Mouse (Mus musculus) kidney, adult 2 months (tissue): ENCODE results near the gene Notch4. TPM values are rescaled to one million over a fixed set of nuclear protein-coding genes. Genes with fewer than 3 reads are reported as not detected.
A peak's percentile ranks its signal among the peaks of the same experiment; 100 is the strongest.

Experiments used
- DNase-seq: peaks from one replicate; pipeline ENCODE4 v3.0.0; 2021
- H3K27ac ChIP-seq: fragments of 200-500 bp; 2 replicates; pipeline ENCODE4 v1.5.1; 2012; ENCODE audit warnings: low read depth, low read length, control low read depth, inconsistent platforms; ENCODE audit not compliant: insufficient read depth
- H3K27me3 ChIP-seq: fragments of 200-500 bp; replicated peaks from 2 replicates; pipeline ENCODE4 v1.6.1; 2012; ENCODE audit warnings: mild to moderate bottlenecking, moderate library complexity, low read length, inconsistent platforms; ENCODE audit not compliant: control insufficient read depth, insufficient read depth
- H3K36me3 ChIP-seq: fragments of 200-500 bp; 2 replicates; pipeline ENCODE4 v1.6.1; 2012; ENCODE audit warnings: mild to moderate bottlenecking, moderate library complexity, low read length, inconsistent platforms; ENCODE audit not compliant: control insufficient read depth, insufficient read depth
- H3K4me1 ChIP-seq: fragments of 200-500 bp; 2 replicates; pipeline ENCODE4 v1.6.1; 2011; ENCODE audit warnings: low read length; ENCODE audit not compliant: control insufficient read depth, insufficient read depth
- H3K4me3 ChIP-seq: fragments of 200-500 bp; 2 replicates; pipeline ENCODE4 v1.5.1; 2011; ENCODE audit warnings: mild to moderate bottlenecking, low read depth, low read length, control low read depth; ENCODE audit not compliant: insufficient read depth
- CTCF ChIP-seq: fragments of 200-500 bp; conservative IDR thresholded peaks from 2 replicates; pipeline ENCODE4 v1.5.1; 2011; ENCODE audit warnings: low read depth, mild to moderate bottlenecking, control low read depth, low read length, moderate library complexity, mixed read lengths; ENCODE audit not compliant: insufficient read depth, insufficient read length
- POLR2A ChIP-seq: fragments of 200-500 bp; IDR thresholded peaks from one replicate; pipeline ENCODE4 v1.6.1; 2011; ENCODE audit warnings: low read depth, low read length, control low read depth
- WGBS: fragments of 180-500 bp; shearing (Covaris S2); methylation state at CpG from one replicate; pipeline ENCODE4 v1.1.7; 2018; 5-methylcytosine and 5-hydroxymethylcytosine counted together
- polyA plus RNA-seq: library from polyadenylated mRNA; depleted of rRNA; stranded (reverse); fragments of >200 nt; gene quantifications from 2 replicates; pipeline ENCODE4 v1.2.3, GENCODE M21; 2012

The Notch4 gene
- polyA plus RNA-seq, 1 experiment = 14.4 TPM

DNA sequence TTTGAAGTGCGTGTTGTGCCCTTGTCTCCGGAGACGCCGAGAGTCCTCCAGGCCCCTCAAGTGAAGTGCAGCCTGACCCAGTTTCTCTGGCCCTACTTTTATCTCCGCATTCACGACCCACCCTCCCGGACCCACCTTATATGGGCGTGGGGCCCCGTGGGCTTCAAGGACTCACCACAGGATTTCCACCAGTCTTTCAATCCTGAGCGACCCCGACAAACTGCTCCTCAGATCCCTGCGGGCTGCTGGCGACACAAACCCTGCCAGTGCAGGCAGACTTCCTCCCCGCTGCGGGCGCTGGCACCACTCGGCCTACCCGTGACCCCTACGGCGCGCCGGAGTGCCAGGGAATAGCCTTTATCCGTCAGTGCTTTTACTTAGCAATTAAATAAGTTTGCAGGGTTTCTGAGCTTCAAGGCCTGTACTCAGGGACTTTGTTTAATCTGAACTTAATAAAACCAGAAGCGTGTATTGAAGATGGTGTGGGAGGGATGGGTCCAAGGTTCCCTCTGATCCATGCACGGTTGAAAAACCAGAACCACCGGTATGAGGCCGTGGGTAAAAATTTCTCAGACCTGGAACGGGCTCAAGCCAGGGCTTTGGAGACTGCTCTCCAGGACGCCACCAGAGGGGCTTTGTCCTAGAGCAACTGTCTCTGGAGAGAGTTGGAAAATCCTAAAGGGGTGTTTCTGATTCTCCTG lies 64.0 kb downstream of the Notch4 start, which contains the start of gene Ppt2:
Ppt2 (minus strand) TSS at position 568 of the 701 bp plus-strand sequence.
- peak within 1 kb of the TSS; percentile 81 for H3K4me3 ChIP-seq
- 2% methylated on average over 29 of the region's 29 CpGs for WGBS
- H3K27me3 ChIP-seq = no peaks in the 10 kb centered on the region
- peak within 1 kb of the TSS; percentile 99 for H3K27ac ChIP-seq
- TF ChIP-seq CTCF (no peak), POLR2A (no peak)
- H3K4me1 ChIP-seq = peaks cover 15% of the 10 kb centered on the region
- peak; percentile 88 for DNase-seq
- peaks cover 2% of the 10 kb centered on the region; the same call in 1 of the 2 replicates for H3K36me3 ChIP-seq

DNA sequence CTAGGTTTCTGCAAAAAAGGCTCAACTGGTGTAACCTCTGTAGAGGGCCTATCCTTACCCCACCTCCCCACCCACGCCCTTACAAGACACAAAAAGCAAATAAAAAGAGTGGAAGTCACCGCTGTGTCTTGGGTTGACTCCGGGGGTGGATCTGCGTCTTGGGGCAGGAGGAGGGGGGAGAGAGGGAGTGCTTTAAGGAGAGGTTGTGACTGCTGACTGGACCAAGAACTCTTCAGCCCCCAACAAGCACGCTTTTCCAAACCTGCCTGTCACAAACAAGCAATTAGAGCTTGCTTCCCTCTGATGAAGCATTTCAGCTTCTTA lies 64.5 kb downstream of the Notch4 start:
- Histone ChIP-seq H3K4me3 (peak overlapping the region; percentile 81; the same call in 1 of the 2 replicates), H3K4me1 (peaks cover 15% of the 10 kb centered on the region), H3K27ac (peak overlapping the region; percentile 99), H3K27me3 (no peaks in the 10 kb centered on the region), H3K36me3 (peaks cover 2% of the 10 kb centered on the region; the same call in 1 of the 2 replicates)
- 32% methylated on average over 5 of the region's 5 CpGs for WGBS
- TF ChIP-seq CTCF (no peak), POLR2A (no peak)
- DNase-seq = no peak

DNA sequence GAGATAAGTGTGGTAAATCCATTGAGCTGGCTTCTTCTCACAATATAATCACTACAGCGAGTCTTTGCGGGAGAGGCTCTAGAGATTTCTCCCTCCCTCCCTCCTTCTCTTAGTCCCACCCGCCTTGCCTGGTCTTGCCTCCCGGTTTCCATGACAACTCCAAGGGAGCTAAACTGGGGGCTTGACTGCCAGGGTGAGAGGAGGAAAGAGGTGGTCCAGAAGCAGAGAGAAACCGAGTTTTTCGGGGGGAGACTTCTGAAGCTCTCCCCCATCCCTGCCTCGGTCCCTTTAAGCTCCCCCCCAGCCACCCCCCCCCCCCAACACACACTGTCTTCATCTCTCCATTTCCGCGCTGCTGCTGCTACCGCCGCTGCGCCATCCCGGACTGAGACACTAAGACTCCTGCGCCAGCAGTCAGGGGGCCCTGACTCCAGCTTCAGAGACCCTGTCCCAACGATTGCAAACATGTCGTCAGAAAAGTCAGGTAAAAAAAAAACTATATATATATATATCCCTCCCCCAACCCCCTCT lies 65.2 kb downstream of the Notch4 start, which contains the start of gene Prrt1:
Prrt1 (plus strand) TSS at position 313 of the 531 bp plus-strand sequence.
- Histone ChIP-seq H3K27ac (peak within 1 kb of the TSS; percentile 99), H3K4me1 (peaks cover 15% of the 10 kb centered on the region), H3K36me3 (peaks cover 2% of the 10 kb centered on the region; the same call in 1 of the 2 replicates), H3K27me3 (no peaks in the 10 kb centered on the region), H3K4me3 (peak within 1 kb of the TSS; percentile 81)
- no peak for DNase-seq
- TF ChIP-seq POLR2A (no peak), CTCF (no peak)
- WGBS = 25% methylated on average over 16 of the region's 16 CpGs

- Histone ChIP-seq H3K4me3 (peak overlapping the region; percentile 26), H3K27ac (no peak overlapping the region), H3K27me3 (no peaks in the 10 kb centered on the region), H3K36me3 (peaks cover 2% of the 10 kb centered on the region; the same call in 1 of the 2 replicates), H3K4me1 (peaks cover 15% of the 10 kb centered on the region)
- WGBS = 68% methylated on average over 12 of the region's 12 CpGs
- TF ChIP-seq CTCF (no peak), POLR2A (no peak)
- DNase-seq = no peak
Measured at GRCm38 (mm10) chr17:34629796-34630603, 65.9 kb downstream of the Notch4 start.

GRCm38 (mm10) chr17:34630761-34631301 lies 66.8 kb downstream of the Notch4 start:
- Histone ChIP-seq H3K4me1 (peaks cover 12% of the 10 kb centered on the region; the same call in 1 of the 2 replicates), H3K4me3 (peak overlapping the region; percentile 7; the same call in 1 of the 2 replicates), H3K27me3 (no peaks in the 10 kb centered on the region), H3K36me3 (no peaks in the 10 kb centered on the region), H3K27ac (no peak overlapping the region)
- TF ChIP-seq POLR2A = no peak
- no peak for TF ChIP-seq CTCF
- 11% methylated on average over 48 of the region's 48 CpGs for WGBS
- no peak for DNase-seq

DNA sequence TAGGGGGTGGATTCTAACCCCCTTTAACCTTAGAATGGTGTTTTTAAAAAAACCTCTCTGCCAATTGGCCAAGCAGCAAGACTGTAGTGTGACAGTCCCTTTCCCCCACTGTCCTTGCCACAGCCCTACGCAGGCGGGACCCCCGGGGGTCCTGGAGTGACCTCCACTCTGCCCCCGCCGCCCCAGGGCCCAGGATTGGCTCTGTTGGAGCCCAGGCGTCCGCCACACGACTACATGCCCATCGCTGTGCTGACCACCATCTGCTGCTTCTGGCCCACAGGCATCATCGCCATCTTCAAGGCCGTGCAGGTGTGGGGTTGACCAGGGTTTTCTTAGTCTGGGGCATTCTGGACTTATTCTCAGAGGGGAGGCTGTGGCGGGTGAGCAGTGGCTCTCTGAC lies 67.6 kb downstream of the Notch4 start:
- TF ChIP-seq CTCF (no peak), POLR2A (no peak)
- no peak for DNase-seq
- Histone ChIP-seq H3K4me3 (no peak overlapping the region), H3K4me1 (peaks cover 9% of the 10 kb centered on the region; the same call in 1 of the 2 replicates), H3K27ac (no peak overlapping the region), H3K27me3 (no peaks in the 10 kb centered on the region), H3K36me3 (no peaks in the 10 kb centered on the region)
- WGBS = 25% methylated on average over 12 of the region's 12 CpGs
